Mouse (Mus musculus) hindbrain, embryonic 11.5 days (tissue): Measurements from ENCODE around the gene Ephx3. TPM values are rescaled to one million over a fixed set of nuclear protein-coding genes. Genes with fewer than 3 reads are reported as not detected.
"Not testable (repeated sequence)": the region's sequence is repeated elsewhere in the genome, so short reads cannot be mapped to it uniquely, and the experiment has no call there.

Source experiments
- ATAC-seq: fragments of 200-750 bp; cut with Nextera tagmentation; 2 replicates; pipeline ENCODE4 v1.8.0; 2017; ENCODE audit warnings: mild to moderate bottlenecking, moderate TSS enrichment, moderate library complexity; ENCODE audit not compliant: low FRiP score
- DNase-seq: peaks from one replicate; pipeline ENCODE4 v3.0.0-alpha.2; 2015; ENCODE audit warnings: low spot score
- H3K27ac ChIP-seq: fragments of 300-500 bp; sonication (generic); 2 replicates; pipeline ENCODE4 v1.5.1; 2014; ENCODE audit warnings: mild to moderate bottlenecking, low read depth, low read length
- H3K27me3 ChIP-seq: fragments of 300-500 bp; sonication (generic); 2 replicates; pipeline ENCODE4 v1.6.1; 2014; ENCODE audit warnings: mild to moderate bottlenecking, low read length, moderate library complexity, mixed read lengths; ENCODE audit not compliant: control insufficient read depth, insufficient read depth
- H3K36me3 ChIP-seq: fragments of 300-500 bp; sonication (generic); 2 replicates; pipeline ENCODE4 v1.6.1; 2014; ENCODE audit warnings: mild to moderate bottlenecking, low read length, moderate library complexity, mixed read lengths; ENCODE audit not compliant: control insufficient read depth, insufficient read depth
- H3K4me1 ChIP-seq: fragments of 300-500 bp; sonication (generic); replicated peaks from 2 replicates; pipeline ENCODE4 v1.6.1; 2014; ENCODE audit warnings: low read length, mixed read lengths; ENCODE audit not compliant: control insufficient read depth, insufficient read depth
- H3K4me2 ChIP-seq: fragments of 300-500 bp; sonication (generic); replicated peaks from 2 replicates; pipeline ENCODE4 v1.6.1; 2014; ENCODE audit warnings: mild to moderate bottlenecking, low read depth, low read length
- H3K4me3 ChIP-seq: fragments of 300-500 bp; sonication (generic); 2 replicates; pipeline ENCODE4 v1.5.1; 2014; ENCODE audit warnings: low read depth, low read length
- H3K9ac ChIP-seq: fragments of 300-500 bp; sonication (generic); 2 replicates; pipeline ENCODE4 v1.6.1; 2014; ENCODE audit warnings: low read depth, low read length
- H3K9me3 ChIP-seq: fragments of 300-500 bp; sonication (generic); 2 replicates; pipeline ENCODE4 v1.6.1; 2016; ENCODE audit warnings: low read length; ENCODE audit not compliant: control insufficient read depth
- WGBS: fragments of 180-500 bp; shearing (Covaris S2); extraction: QIAGEN DNeasy Blood & Tissue Kit; methylation state at CpG from one replicate; pipeline ENCODE4 v1.1.7; 2014; 5-methylcytosine and 5-hydroxymethylcytosine counted together
- polyA plus RNA-seq: library from polyadenylated mRNA; unstranded; fragments of >200 nt; fragmentation: Nextera tagmentation; extraction: Ambion mirVana; gene quantifications from 2 replicates; pipeline ENCODE4 v1.2.1, GENCODE M21; 2014

Ephx3 gene
- 0.14 and 0.20 TPM in 2 replicates for polyA plus RNA-seq

DNA sequence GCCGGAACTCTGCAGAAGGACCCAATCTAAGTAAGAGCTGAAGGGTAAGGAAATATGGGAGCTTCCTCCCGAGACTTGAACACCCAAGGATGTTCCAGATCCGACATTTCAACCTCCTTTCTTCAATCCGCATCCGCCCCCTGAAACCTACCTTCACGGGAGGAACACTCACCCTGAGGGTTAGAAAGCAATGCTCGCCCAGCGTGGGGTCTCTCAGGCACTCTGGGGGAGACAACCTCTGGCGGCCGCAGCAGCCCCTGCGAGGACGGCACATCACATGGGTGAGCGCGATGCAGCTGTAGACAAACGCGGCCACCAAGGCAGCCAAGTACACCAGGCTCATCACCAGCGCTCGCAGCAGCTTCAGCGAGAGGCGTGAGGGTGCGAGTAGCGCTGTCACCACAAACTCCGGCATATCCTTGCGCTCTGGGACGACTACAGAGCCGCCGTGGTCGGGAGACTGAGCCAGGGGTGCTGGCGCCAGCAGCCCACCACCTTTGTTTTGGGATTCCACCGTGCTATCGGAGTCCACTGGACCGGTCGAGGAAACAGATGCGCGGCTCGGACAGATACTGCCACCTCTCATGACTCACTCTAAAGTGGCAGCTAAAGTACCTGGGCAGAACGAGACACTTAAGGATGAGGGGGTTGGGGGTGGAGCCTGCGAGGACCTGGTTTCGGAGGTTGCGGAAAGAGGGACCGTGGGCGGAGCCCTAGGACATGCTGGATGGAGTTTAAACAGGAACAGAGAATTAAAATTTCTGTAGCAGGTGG is at the start of gene Ephx3:
Gene Ephx3 (minus strand): TSS at position 687 of the 774 bp plus-strand sequence.
- H3K9ac ChIP-seq: peak within 1 kb of the TSS; percentile 20; the same call in 1 of the 2 replicates
- no peaks in the 10 kb centered on the region; the same call in 1 of the 2 replicates for H3K4me1 ChIP-seq
- ATAC-seq (peak; percentile 25; the same call in 1 of the 2 replicates), DNase-seq (peak; percentile 44)
- H3K27me3 ChIP-seq: peaks cover 7% of the 10 kb centered on the region; the same call in 1 of the 2 replicates
- H3K9me3 ChIP-seq: no peaks in the 10 kb centered on the region
- H3K4me3 ChIP-seq: peak within 1 kb of the TSS; percentile 29
- no peaks in the 10 kb centered on the region for H3K36me3 ChIP-seq
- H3K27ac ChIP-seq: no peak within 1 kb of the TSS
- peak within 1 kb of the TSS; percentile 62 for H3K4me2 ChIP-seq
- 5% methylated on average over 42 of the region's 42 CpGs for WGBS

DNA sequence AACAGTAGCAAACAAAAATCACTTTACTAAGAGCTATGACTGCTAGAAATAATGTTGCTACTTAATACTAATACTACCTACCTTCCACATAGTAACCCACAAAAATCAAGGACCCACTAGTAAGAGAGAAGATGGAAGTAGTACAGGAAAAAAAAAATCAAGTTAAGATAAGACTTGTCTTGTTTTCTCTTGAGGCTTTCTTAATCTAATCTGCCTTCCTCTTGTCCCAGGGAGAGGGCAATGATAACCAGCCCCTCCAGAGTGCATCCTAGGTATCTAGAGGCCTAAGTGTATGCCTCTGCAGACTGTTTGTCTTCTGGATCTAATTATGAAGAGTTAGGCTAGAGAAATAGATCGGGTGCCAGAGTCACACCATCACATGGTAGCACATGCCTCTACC is 49.2 kb upstream of the Ephx3 start:
- Histone ChIP-seq H3K9ac (no peak overlapping the region), H3K27me3 (no peaks in the 10 kb centered on the region), H3K36me3 (no peaks in the 10 kb centered on the region), H3K4me1 (no peaks in the 10 kb centered on the region), H3K4me3 (no peak overlapping the region), H3K27ac (no peak overlapping the region), H3K9me3 (no peaks in the 10 kb centered on the region), H3K4me2 (no peak overlapping the region)
- ATAC-seq (no peak), DNase-seq (no peak)
- 76% methylated on average over 1 of the region's 1 CpGs for WGBS

GRCm38 (mm10) chr17:32235534-32236191 is 46.3 kb upstream of the Ephx3 start:
- no peak overlapping the region for H3K4me3 ChIP-seq
- DNase-seq: peak; percentile 8
- H3K9me3 ChIP-seq: no peaks in the 10 kb centered on the region
- no peaks in the 10 kb centered on the region for H3K36me3 ChIP-seq
- H3K4me1 ChIP-seq: no peaks in the 10 kb centered on the region
- no peaks in the 10 kb centered on the region for H3K27me3 ChIP-seq
- WGBS: 76% methylated on average over 5 of the region's 5 CpGs
- no peak overlapping the region for H3K4me2 ChIP-seq
- H3K27ac ChIP-seq: no peak overlapping the region
- no peak for ATAC-seq
- H3K9ac ChIP-seq: no peak overlapping the region

DNA sequence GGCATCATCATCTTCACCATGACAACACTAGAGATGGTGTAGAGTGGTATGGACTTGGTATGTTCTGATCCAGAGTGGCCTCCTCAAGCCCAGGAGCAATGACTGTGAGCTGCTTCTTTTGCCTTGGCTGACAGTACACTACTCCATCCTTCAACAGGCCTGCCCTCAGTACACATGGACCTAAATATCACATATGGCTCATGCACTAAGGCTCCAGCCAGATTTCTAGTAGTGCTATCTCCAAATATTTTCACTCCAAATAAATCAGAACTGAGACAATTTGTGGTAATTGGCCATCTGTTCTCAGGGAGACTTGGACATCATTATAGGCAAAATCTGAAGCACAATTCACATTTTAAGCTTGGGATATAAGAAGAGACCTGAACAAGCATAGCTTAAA is 43.8 kb upstream of the Ephx3 start:
- DNase-seq: no peak
- peaks cover 2% of the 10 kb centered on the region; the same call in 1 of the 2 replicates for H3K36me3 ChIP-seq

GRCm38 (mm10) chr17:32229256-32229655 is 39.9 kb upstream of the Ephx3 start:
- Histone ChIP-seq H3K4me2 (no peak overlapping the region), H3K36me3 (peaks cover 8% of the 10 kb centered on the region; the same call in 1 of the 2 replicates), H3K9me3 (no peaks in the 10 kb centered on the region), H3K27me3 (no peaks in the 10 kb centered on the region), H3K27ac (no peak overlapping the region), H3K4me1 (no peaks in the 10 kb centered on the region), H3K9ac (no peak overlapping the region), H3K4me3 (no peak overlapping the region)
- DNase-seq (no peak), ATAC-seq (no peak)
- WGBS: 93% methylated on average over 4 of the region's 4 CpGs

More for the DNA sequence above, 43.8 kb upstream of the Ephx3 start:
- ATAC-seq: no peak
- no peaks in the 10 kb centered on the region for H3K27me3 ChIP-seq
- H3K27ac ChIP-seq: no peak overlapping the region
- no peak overlapping the region for H3K4me3 ChIP-seq
- H3K4me1 ChIP-seq: no peaks in the 10 kb centered on the region
- no peak overlapping the region for H3K4me2 ChIP-seq
- H3K9me3 ChIP-seq: no peaks in the 10 kb centered on the region
- H3K9ac ChIP-seq: no peak overlapping the region

GRCm38 (mm10) chr17:32220873-32221272 is 31.5 kb upstream of the Ephx3 start:
- H3K27me3 ChIP-seq: no peaks in the 10 kb centered on the region
- no peaks in the 10 kb centered on the region for H3K4me1 ChIP-seq
- H3K4me3 ChIP-seq: no peak overlapping the region
- no peak overlapping the region for H3K4me2 ChIP-seq
- WGBS: 73% methylated on average over 3 of the region's 3 CpGs
- no peaks in the 10 kb centered on the region for H3K9me3 ChIP-seq
- H3K36me3 ChIP-seq: peaks cover 14% of the 10 kb centered on the region
- no peak overlapping the region for H3K27ac ChIP-seq
- ATAC-seq (no peak), DNase-seq (no peak)
- H3K9ac ChIP-seq: no peak overlapping the region

DNA sequence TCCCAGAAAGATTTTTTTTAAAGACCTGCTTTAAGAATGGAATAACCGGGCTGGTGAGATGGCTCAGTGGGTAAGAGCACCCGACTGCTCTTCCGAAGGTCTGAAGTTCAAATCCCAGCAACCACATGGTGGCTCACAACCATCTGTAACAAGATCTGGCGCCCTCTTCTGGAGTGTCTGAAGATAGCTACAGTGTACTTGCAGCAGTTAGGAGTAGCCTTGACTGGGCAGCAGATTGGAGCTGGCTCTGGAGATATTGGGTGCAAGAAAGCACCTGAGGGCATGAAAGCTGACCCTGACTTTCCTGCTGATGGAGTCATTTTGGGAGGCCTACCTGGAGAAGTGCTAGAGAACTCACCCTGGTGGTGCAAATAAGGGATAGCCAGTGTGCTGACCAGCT is 26.2 kb upstream of the Ephx3 start:
- not testable (repeated sequence) for H3K9ac ChIP-seq, H3K4me1 ChIP-seq, H3K27ac ChIP-seq, H3K4me3 ChIP-seq, H3K9me3 ChIP-seq, ATAC-seq, H3K27me3 ChIP-seq, DNase-seq, H3K4me2 ChIP-seq
- peaks cover 14% of the 10 kb centered on the region for H3K36me3 ChIP-seq
- 66% methylated on average over 4 of the region's 4 CpGs for WGBS

- H3K27ac ChIP-seq, H3K4me1 ChIP-seq, H3K9ac ChIP-seq, DNase-seq, H3K9me3 ChIP-seq, H3K4me3 ChIP-seq, ATAC-seq, H3K4me2 ChIP-seq, H3K27me3 ChIP-seq: not testable (repeated sequence)
- 97% methylated on average over 6 of the region's 6 CpGs for WGBS
- H3K36me3 ChIP-seq: peaks cover 17% of the 10 kb centered on the region
These were observed 22.2 kb upstream of the Ephx3 start for GRCm38 (mm10) chr17:32211554-32211953.
